Mouse (Mus musculus): Measurements from ENCODE around the gene Togaram2. TPM values are rescaled to one million over a fixed set of nuclear protein-coding genes. Genes with fewer than 3 reads are reported as not detected.
A peak's percentile ranks its signal among the peaks of the same experiment; 100 is the strongest.

The Togaram2 gene
- polyA plus RNA-seq, 2 experiments, result 0.02 TPM; not detected in 1

DNA sequence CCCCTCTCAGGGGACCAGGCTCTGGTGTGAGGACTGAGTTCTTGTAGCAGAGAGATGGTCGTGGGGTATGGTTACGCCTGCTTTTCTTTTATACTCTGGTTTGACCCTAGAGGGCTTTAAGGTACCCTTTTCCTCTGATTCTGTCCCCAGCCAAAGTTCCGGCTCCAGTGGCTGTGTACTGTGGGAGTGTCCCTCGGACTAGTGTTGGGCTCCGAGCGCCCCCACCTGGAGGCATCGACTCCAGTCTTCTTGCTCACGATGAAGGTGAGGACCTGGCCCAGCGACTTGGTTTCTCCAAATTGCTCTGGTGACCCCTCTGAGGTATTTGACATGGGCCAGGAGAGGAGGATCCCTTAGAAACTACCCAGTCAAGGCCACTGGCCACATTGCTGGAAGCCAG lies 14.4 kb downstream of the Togaram2 start:
- no peaks in the 10 kb centered on the region for H3K36me3 ChIP-seq (replicated peaks; ENCODE audit: control insufficient read depth, insufficient read depth, low read depth)
- ATAC-seq (ENCODE audit: insufficient read depth), result no peak
- 47% methylated on average over 9 of the region's 9 CpGs for WGBS (ENCODE audit: insufficient replicate concordance)
- no peak for DNase-seq (ENCODE audit: low read depth in 3 of 3, low spot score in 3 of 3)
- H3K9me3 ChIP-seq (ENCODE audit: control insufficient read depth, low read length), result no peaks in the 10 kb centered on the region
- H3K4me2 ChIP-seq (ENCODE audit: low read depth), result no peak overlapping the region
- TF ChIP-seq CTCF (IDR thresholded peaks at IDR 0.05; ENCODE audit: low read depth), result no peak
- TF ChIP-seq EP300 (IDR thresholded peaks at IDR 0.05; ENCODE audit: low read depth), result no peak
- no peak overlapping the region for H3K27ac ChIP-seq
- no peak overlapping the region for H3K9ac ChIP-seq (replicated peaks)
- no peaks in the 10 kb centered on the region for H3K4me1 ChIP-seq (replicated peaks; ENCODE audit: control insufficient read depth in 2 of 2, insufficient read depth in 2 of 2, low read length in 1 of 2)
- H3K4me3 ChIP-seq (ENCODE audit: insufficient read depth in 1 of 2, low read depth in 2 of 2, low read length in 2 of 2), result no peak overlapping the region
- H3K27me3 ChIP-seq (ENCODE audit: control insufficient read depth, insufficient read depth, low read length), result no peaks in the 10 kb centered on the region

DNA sequence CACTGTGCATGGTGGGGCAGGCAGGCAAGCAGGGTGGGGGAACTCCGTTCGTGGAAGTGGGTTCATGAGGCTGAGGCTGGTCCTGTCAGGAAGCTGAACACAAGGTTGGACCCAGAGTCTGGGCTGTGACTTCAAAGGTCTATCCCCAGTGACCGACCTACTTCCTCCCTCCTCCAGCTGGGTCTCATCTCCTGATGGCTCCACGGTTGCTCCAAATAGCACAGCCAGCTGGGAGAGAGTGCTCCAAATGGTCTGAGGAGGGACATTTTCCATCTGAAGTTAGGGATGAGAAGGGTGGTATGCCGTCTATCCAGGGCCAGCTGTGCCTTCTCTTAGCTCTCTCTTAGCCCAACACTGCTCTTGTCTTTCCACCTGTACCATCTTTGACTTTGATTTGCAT lies 16.8 kb downstream of the Togaram2 start:
- WGBS (ENCODE audit: insufficient replicate concordance), result 53% methylated on average over 5 of the region's 5 CpGs
- no peak overlapping the region for H3K9ac ChIP-seq (replicated peaks)
- no peak overlapping the region for H3K27ac ChIP-seq
- DNase-seq (ENCODE audit: low read depth in 3 of 3, low spot score in 3 of 3) (no peak), ATAC-seq (ENCODE audit: insufficient read depth) (no peak)
- H3K4me1 ChIP-seq (replicated peaks; ENCODE audit: control insufficient read depth in 2 of 2, insufficient read depth in 2 of 2, low read length in 1 of 2), result no peaks in the 10 kb centered on the region
- no peak overlapping the region for H3K4me3 ChIP-seq (ENCODE audit: insufficient read depth in 1 of 2, low read depth in 2 of 2, low read length in 2 of 2)
- H3K27me3 ChIP-seq (ENCODE audit: control insufficient read depth, insufficient read depth, low read length), result no peaks in the 10 kb centered on the region
- H3K4me2 ChIP-seq (ENCODE audit: low read depth), result no peak overlapping the region
- no peaks in the 10 kb centered on the region for H3K9me3 ChIP-seq (ENCODE audit: control insufficient read depth, low read length)
- H3K36me3 ChIP-seq (replicated peaks; ENCODE audit: control insufficient read depth, insufficient read depth, low read depth), result no peaks in the 10 kb centered on the region
- no peak for TF ChIP-seq EP300 (IDR thresholded peaks at IDR 0.05; ENCODE audit: low read depth)
- TF ChIP-seq CTCF (IDR thresholded peaks at IDR 0.05; ENCODE audit: low read depth), result no peak

DNA sequence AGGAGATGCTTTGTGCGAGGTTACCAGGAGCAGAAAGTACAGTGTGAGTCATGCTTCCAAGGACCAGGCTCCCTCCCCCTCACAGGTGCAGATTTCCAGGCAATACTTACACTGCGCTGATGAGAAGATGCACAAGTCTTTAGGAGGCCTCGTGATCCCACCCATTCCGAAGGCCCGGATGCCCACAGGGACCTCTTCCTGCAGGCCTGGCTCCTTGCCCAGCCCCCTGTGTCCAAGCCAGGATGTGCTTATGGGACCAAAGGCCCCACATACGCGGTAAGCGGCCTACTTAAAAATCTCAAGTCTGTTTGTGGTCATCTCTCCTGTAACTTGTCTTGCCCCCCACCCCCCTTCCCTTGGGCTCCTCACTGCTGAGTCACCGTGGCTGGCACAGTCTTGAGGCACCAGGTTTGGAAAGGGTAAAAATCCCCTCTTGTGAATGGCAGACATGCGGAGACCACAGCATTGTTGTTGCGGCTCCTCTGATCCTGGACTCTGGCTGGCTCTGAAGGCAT lies 18.4 kb downstream of the Togaram2 start:
- DNase-seq (ENCODE audit: low read depth in 3 of 3, low spot score in 3 of 3) (no peak), ATAC-seq (ENCODE audit: insufficient read depth) (no peak)
- Histone ChIP-seq H3K9ac (replicated peaks) (no peak overlapping the region), H3K27me3 (ENCODE audit: control insufficient read depth, insufficient read depth, low read length) (no peaks in the 10 kb centered on the region), H3K9me3 (ENCODE audit: control insufficient read depth, low read length) (no peaks in the 10 kb centered on the region), H3K4me2 (ENCODE audit: low read depth) (no peak overlapping the region), H3K4me3 (ENCODE audit: insufficient read depth in 1 of 2, low read depth in 2 of 2, low read length in 2 of 2) (no peak overlapping the region), H3K27ac (no peak overlapping the region), H3K4me1 (replicated peaks; ENCODE audit: control insufficient read depth in 2 of 2, insufficient read depth in 2 of 2, low read length in 1 of 2) (no peaks in the 10 kb centered on the region), H3K36me3 (replicated peaks; ENCODE audit: control insufficient read depth, insufficient read depth, low read depth) (no peaks in the 10 kb centered on the region)
- WGBS (ENCODE audit: insufficient replicate concordance), result 60% methylated on average over 11 of the region's 11 CpGs
- no peak for TF ChIP-seq EP300 (IDR thresholded peaks at IDR 0.05; ENCODE audit: low read depth)
- no peak for TF ChIP-seq CTCF (IDR thresholded peaks at IDR 0.05; ENCODE audit: low read depth)

DNA sequence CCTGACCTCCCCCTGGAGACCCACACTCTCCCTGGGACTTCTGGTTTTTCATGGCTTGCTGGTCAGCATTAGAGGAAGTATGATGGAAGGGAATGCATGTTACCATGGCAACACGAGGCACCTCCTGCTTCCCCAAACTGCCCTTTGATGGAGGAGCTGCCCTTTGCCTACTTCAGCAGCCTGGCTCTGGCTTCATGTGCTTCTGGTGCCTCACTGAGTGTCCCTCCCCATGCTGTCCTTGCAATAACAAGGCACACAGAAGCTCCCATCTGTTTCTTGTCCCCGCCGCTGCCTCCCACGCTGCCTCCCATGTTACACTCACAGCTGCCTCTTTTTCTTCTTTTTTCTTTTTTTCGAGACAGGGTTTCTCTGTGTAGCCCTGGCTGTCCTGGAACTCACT lies 20.3 kb downstream of the Togaram2 start:
- H3K27ac ChIP-seq, result no peak overlapping the region
- H3K4me3 ChIP-seq (ENCODE audit: insufficient read depth in 1 of 2, low read depth in 2 of 2, low read length in 2 of 2), result no peak overlapping the region
- WGBS (ENCODE audit: insufficient replicate concordance), result 50% methylated on average over 5 of the region's 5 CpGs
- H3K9ac ChIP-seq (replicated peaks), result no peak overlapping the region
- H3K27me3 ChIP-seq (ENCODE audit: control insufficient read depth, insufficient read depth, low read length), result no peaks in the 10 kb centered on the region
- no peak for DNase-seq (ENCODE audit: low read depth in 3 of 3, low spot score in 3 of 3)
- H3K4me1 ChIP-seq (replicated peaks; ENCODE audit: control insufficient read depth in 2 of 2, insufficient read depth in 2 of 2, low read length in 1 of 2), result no peaks in the 10 kb centered on the region
- no peaks in the 10 kb centered on the region for H3K36me3 ChIP-seq (replicated peaks; ENCODE audit: control insufficient read depth, insufficient read depth, low read depth)
- no peaks in the 10 kb centered on the region for H3K9me3 ChIP-seq (ENCODE audit: control insufficient read depth, low read length)
- TF ChIP-seq CTCF (IDR thresholded peaks at IDR 0.05; ENCODE audit: low read depth) (no peak), EP300 (IDR thresholded peaks at IDR 0.05; ENCODE audit: low read depth) (no peak)
- ATAC-seq (ENCODE audit: insufficient read depth), result no peak
- H3K4me2 ChIP-seq (ENCODE audit: low read depth), result no peak overlapping the region

DNA sequence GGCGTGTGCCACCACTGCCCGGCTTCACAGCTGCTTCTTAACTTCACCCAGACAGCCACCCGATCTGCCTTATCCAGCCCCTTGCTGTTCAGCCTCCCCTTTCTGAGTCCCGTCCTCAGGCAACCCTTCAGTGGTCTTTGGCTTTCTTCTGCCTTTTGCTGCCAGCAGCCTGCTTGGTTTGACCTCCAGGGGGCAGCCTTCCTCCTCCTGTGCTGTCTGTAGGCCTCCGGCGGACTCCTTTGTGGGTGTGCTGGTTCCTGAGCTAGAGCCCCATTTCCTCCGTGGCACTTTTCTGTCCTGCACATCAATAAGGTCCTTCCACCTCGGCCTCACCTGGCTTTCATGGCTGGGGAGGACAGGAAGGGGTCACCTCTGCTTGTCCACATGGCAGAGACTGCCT lies 20.7 kb downstream of the Togaram2 start:
- H3K9me3 ChIP-seq (ENCODE audit: control insufficient read depth, low read length), result no peaks in the 10 kb centered on the region
- H3K4me2 ChIP-seq (ENCODE audit: low read depth), result no peak overlapping the region
- H3K4me3 ChIP-seq (ENCODE audit: insufficient read depth in 1 of 2, low read depth in 2 of 2, low read length in 2 of 2), result no peak overlapping the region
- no peaks in the 10 kb centered on the region for H3K36me3 ChIP-seq (replicated peaks; ENCODE audit: control insufficient read depth, insufficient read depth, low read depth)
- no peak for TF ChIP-seq EP300 (IDR thresholded peaks at IDR 0.05; ENCODE audit: low read depth)
- peak; percentile 75 for TF ChIP-seq CTCF (IDR thresholded peaks at IDR 0.05; ENCODE audit: low read depth)
- no peak for ATAC-seq (ENCODE audit: insufficient read depth)
- no peaks in the 10 kb centered on the region for H3K27me3 ChIP-seq (ENCODE audit: control insufficient read depth, insufficient read depth, low read length)
- no peak overlapping the region for H3K9ac ChIP-seq (replicated peaks)
- no peak for DNase-seq (ENCODE audit: low read depth in 3 of 3, low spot score in 3 of 3)
- no peak overlapping the region for H3K27ac ChIP-seq
- H3K4me1 ChIP-seq (replicated peaks; ENCODE audit: control insufficient read depth in 2 of 2, insufficient read depth in 2 of 2, low read length in 1 of 2), result no peaks in the 10 kb centered on the region
- WGBS (ENCODE audit: insufficient replicate concordance), result 41% methylated on average over 8 of the region's 8 CpGs

Measured in liver, embryonic 14.5 days (tissue).